Comparison of ENCODE assay signal across 10 mouse cellular contexts in the genomic region with DNA sequence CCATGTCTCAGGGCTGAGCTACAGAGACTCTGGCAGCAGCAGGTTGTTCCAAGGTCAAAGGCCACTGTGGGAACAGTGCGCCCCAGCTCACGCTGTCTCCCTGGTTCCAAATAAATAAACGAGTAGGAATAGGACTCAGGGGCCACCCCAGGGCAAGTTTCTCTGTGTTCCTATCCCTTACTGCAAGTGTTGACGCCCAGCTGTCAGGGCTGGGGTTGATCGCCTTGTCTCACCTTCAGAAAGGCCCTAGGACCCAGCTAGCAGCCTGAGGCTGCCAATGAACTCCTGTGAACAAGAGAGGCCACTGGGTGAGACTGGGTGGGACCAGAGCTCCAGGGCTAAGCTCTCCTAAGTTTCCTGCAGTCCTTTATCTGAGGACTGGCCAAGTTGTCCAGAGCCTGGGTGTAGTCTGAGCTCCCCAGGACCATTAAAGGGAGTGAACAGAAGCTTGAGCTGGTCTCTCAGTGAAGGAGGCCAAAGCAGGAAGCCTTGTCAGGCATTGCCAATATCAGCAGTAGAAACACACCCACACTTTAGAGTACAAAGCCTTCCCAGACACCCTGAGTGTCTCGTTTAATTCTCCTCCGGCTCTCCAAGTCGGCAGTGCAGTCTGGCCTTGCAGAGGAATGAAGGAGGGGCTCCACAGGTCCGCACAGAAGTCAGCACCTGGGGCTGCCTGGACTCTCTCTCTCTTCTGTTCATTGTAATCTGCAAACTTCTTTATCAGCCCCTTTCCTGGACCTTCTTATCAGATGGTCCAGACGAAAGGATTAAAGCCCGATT.
DNase-seq lines count a peak whose midpoint lies in the region; ATAC-seq lines count a peak whose summit lies in the region.
"Had no signal": no experiment of that assay in that cellular context is flagged by ENCODE, and none has a peak within 500 bp of the region (broad histone marks: within the 10 kb centered on the region; RNA-seq: fewer than 3 reads in every experiment).

No protein-coding gene starts in this region.

- no peak overlapping the region for H3K4me2 ChIP-seq in hindbrain, embryonic 13.5 days
- H3K4me2 ChIP-seq in intestine, embryonic 15.5 days (replicated peaks): no peak overlapping the region
- no peak overlapping the region for H3K4me2 ChIP-seq in forebrain, embryonic 15.5 days (replicated peaks)
- H3K4me2 ChIP-seq: embryonic facial prominence, embryonic 15.5 days; neural tube, embryonic 13.5 days had no signal

- ATAC-seq in hindbrain, embryonic 13.5 days (ENCODE audit: low FRiP score): no peak
- ATAC-seq in intestine, embryonic 15.5 days: peak; percentile 73
- no peak for ATAC-seq in forebrain, embryonic 15.5 days (replicated peaks)

- peaks cover 23% of the 10 kb centered on the region for H3K4me1 ChIP-seq in hindbrain, embryonic 10.5 days (replicated peaks)
- H3K4me1 ChIP-seq in hindbrain, embryonic 13.5 days (replicated peaks): peaks cover 15% of the 10 kb centered on the region
- H3K4me1 ChIP-seq in intestine, embryonic 15.5 days (replicated peaks): peaks cover 16% of the 10 kb centered on the region
- peaks cover 11% of the 10 kb centered on the region for H3K4me1 ChIP-seq in forebrain, embryonic 15.5 days

- WGBS in hindbrain, embryonic 10.5 days: 25% methylated on average over 11 of the region's 11 CpGs
- 33% methylated on average over 11 of the region's 11 CpGs for WGBS in hindbrain, embryonic 13.5 days
- WGBS in intestine, embryonic 15.5 days: 30% methylated on average over 11 of the region's 11 CpGs
- 33% methylated on average over 11 of the region's 11 CpGs for WGBS in forebrain, embryonic 15.5 days

- no peak overlapping the region for H3K4me3 ChIP-seq in hindbrain, embryonic 10.5 days
- no peak overlapping the region for H3K4me3 ChIP-seq in hindbrain, embryonic 13.5 days
- H3K4me3 ChIP-seq in intestine, embryonic 15.5 days (replicated peaks): no peak overlapping the region
- no peak overlapping the region for H3K4me3 ChIP-seq in forebrain, embryonic 15.5 days
- H3K4me3 ChIP-seq: embryonic facial prominence, embryonic 15.5 days; neural tube, embryonic 13.5 days had no signal

- no peak overlapping the region for H3K9ac ChIP-seq in hindbrain, embryonic 13.5 days
- no peak overlapping the region for H3K9ac ChIP-seq in intestine, embryonic 15.5 days
- no peak overlapping the region for H3K9ac ChIP-seq in forebrain, embryonic 15.5 days (replicated peaks)
- H3K9ac ChIP-seq: embryonic facial prominence, embryonic 15.5 days; neural tube, embryonic 13.5 days had no signal

- 0 out of 2 replicates have a peak, but pooled peaks cover 5% of the 10 kb centered on the region for H3K9me3 ChIP-seq in hindbrain, embryonic 10.5 days
- no peaks in the 10 kb centered on the region for H3K9me3 ChIP-seq in hindbrain, embryonic 13.5 days
- H3K9me3 ChIP-seq in intestine, embryonic 15.5 days: no peaks in the 10 kb centered on the region
- H3K9me3 ChIP-seq in forebrain, embryonic 15.5 days: 0 out of 2 replicates have a peak, but pooled peaks cover 3% of the 10 kb centered on the region

- H3K27ac ChIP-seq in hindbrain, embryonic 10.5 days: peak overlapping the region; percentile 54
- no peak overlapping the region for H3K27ac ChIP-seq in hindbrain, embryonic 13.5 days
- H3K27ac ChIP-seq in intestine, embryonic 15.5 days: peak overlapping the region; percentile 29
- H3K27ac ChIP-seq in forebrain, embryonic 15.5 days (replicated peaks): no peak overlapping the region
- H3K27ac ChIP-seq: embryonic facial prominence, embryonic 15.5 days; neural tube, embryonic 13.5 days had no signal

- peak; percentile 12 for DNase-seq in hindbrain, embryonic 10.5 days (ENCODE audit: low spot score)
- peak; percentile 12 for DNase-seq in embryo, embryonic 10.5 days (ENCODE audit: low spot score)
- DNase-seq in lung, postnatal 25 days (ENCODE audit: low spot score): peak; percentile 4
- DNase-seq in layer of hippocampus, adult 18-20 months (ENCODE audit: low spot score in 2 of 2): no peak
- no peak for DNase-seq in cerebellum, postnatal 36 days

- H3K36me3 ChIP-seq in hindbrain, embryonic 10.5 days: no peaks in the 10 kb centered on the region
- no peaks in the 10 kb centered on the region for H3K36me3 ChIP-seq in hindbrain, embryonic 13.5 days
- no peaks in the 10 kb centered on the region for H3K36me3 ChIP-seq in intestine, embryonic 15.5 days
- H3K36me3 ChIP-seq in forebrain, embryonic 15.5 days: no peaks in the 10 kb centered on the region
- H3K36me3 ChIP-seq: embryonic facial prominence, embryonic 15.5 days; neural tube, embryonic 13.5 days had no signal

- peaks cover 52% of the 10 kb centered on the region for H3K27me3 ChIP-seq in hindbrain, embryonic 10.5 days (ENCODE audit: insufficient read depth, poor library complexity, severe bottlenecking)
- H3K27me3 ChIP-seq in hindbrain, embryonic 13.5 days: peaks cover 74% of the 10 kb centered on the region
- no peaks in the 10 kb centered on the region for H3K27me3 ChIP-seq in intestine, embryonic 15.5 days (replicated peaks)
- no peaks in the 10 kb centered on the region for H3K27me3 ChIP-seq in forebrain, embryonic 15.5 days
- H3K27me3 ChIP-seq: embryonic facial prominence, embryonic 15.5 days had no signal

Comparison
In these comparisons a context has a peak if more than half of its experiments do, and no peak if none do; other contexts are left out.
1. H3K27ac ChIP-seq: peak in hindbrain, embryonic 10.5 days (single experiment) and intestine, embryonic 15.5 days (single experiment); none in hindbrain, embryonic 13.5 days (single experiment) and forebrain, embryonic 15.5 days (single experiment).
2. DNase-seq: peak in hindbrain, embryonic 10.5 days (single experiment), embryo, embryonic 10.5 days (single experiment) and lung, postnatal 25 days (single experiment); none in layer of hippocampus, adult 18-20 months (0 of 2) and cerebellum, postnatal 36 days (0 of 2).